Mouse (Mus musculus) liver, embryonic 14.5 days (tissue): ENCODE data around the gene Calr.

Experiments
- CTCF ChIP-seq: IDR thresholded peaks from 2 replicates; pipeline ENCODE4 v1.5.1; 2016; ENCODE audit warnings: antibody characterized with exemption, low read depth, control low read depth
- EP300 ChIP-seq: IDR thresholded peaks from 2 replicates; pipeline ENCODE4 v1.6.1; 2016; ENCODE audit warnings: antibody characterized with exemption, low read depth

DNA sequence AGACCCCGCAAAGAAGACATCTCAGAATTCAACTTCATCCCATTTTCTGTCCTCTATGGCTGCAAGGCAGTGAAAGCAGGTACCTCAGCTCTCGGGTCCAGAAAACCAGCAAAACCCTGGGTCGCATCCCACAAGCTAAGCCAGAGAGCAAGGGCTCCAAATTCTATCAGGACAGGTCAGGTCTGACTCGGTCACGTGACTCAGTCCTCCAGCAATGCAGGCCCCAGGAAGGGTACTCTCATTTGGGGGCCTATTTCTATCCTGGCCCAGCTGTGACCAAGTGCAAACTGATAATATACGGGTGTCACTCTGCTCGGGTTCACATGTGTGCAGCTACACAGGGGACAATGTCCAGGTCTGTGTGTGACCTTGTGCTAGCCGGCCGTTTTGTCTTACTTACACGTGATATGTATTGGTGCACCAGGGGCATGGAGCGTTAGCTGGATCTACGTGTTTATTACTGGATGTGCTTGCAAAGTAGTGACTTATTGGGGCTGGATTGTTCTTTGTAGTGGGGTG, 54.2 kb downstream of the Calr start:
- TF ChIP-seq CTCF (no peak), EP300 (no peak)
